Mouse (Mus musculus): ENCODE results near the gene Ebf1.

DNA sequence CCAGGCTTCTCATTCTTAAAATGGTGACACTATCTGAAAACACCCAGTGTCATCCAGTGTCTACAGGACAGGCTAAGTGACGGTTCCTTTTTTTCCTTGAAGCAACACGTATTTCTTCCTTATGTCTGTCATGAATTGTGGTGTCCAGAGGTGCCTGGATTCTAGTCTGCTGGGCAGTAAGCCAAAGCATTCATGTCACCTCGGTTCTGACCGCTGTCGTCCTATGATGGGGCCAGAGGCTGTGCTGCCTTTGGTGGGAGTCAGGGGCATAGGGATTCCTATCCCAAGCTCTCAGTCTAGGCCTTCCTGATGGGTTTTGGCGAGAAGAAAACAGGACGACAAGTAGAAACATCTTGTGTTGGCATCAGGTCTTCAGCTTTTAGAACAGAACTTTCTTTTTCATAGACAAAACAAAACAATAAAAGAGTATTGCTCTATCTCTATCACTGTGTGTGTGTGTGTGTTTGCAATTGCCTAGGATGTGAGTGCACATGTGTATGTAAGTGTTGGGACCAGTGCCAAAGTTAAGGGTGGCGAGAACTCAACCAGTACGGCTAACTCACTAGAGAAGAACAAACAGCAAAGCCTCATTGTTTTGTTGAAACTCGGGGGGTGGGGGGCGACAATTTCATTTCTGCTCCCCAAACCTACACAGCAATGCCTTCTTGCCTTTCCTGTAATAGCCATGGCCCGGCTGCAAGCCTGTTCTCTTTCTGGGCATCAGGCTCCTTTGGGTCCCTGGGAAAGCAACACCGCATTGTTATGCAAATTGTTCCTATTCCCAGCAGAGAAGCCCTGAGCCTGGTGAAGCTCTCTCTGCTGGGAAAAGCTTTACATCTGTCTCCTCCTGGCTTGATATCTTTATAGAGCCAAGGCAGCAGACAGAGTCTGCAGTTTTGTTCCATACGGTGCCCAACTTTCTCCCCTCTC, 224.3 kb downstream of the Ebf1 start:
- TF ChIP-seq CTCF (IDR thresholded peaks at IDR 0.05) (no peak), EP300 (IDR thresholded peaks at IDR 0.05) (no peak)
